Mouse (Mus musculus): ENCODE data around the gene Napa. TPM values are rescaled to one million over a fixed set of nuclear protein-coding genes. Genes with fewer than 3 reads are reported as not detected.

The Napa gene
- polyA plus RNA-seq (2014; fragmentation: Nextera tagmentation; extraction: Ambion mirVana): 179 and 188 TPM in 2 replicates

DNA sequence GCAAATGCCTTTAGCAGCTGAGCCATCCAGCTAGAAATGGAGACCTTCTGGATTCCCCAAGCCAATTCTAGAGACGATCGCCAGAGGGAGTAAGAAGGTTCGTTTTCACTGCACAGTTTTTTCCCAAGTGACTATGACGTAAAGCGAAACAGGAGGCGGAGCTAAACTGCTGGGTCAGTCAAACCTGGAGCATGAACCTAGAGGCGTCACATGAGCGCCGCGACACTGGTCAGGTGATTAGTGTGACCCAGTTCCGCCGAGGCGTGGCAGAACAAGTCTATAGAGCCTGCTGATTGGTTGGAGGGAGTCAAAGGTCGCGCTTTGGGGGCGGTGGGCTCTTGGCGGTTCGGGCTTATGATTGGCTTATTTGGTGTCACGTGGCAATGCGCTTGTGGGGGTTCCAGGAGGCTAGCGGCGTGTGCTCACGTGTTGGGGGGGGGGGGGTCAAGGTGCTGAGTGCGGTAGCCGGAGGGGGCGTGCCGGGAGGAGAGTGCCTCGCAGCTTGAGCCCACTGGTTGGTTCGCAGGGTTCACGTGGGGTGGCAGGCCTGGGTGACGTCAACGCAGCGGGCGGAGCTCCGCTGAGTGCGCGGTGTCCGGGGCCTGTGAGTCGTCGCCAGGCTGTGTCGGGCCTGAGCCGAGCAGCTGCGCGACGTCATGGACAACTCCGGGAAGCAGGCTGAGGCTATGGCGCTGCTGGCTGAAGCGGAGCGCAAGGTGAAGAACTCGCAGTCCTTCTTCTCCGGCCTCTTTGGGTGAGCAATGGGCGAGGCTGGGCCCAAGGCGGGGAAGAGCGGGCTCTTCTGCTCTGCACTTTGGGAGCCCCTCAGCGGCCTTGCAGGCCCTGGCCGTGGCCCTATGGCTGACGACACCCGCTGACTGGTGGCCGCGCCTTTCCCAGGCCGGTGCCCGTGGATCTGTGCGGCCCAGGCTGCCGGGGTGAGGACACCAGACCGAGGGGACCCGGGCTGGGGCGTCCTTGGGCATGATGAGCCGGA, at the start of gene Napa:
Napa (plus strand) TSS at position 438 of the 997 bp plus-strand sequence.
- Histone ChIP-seq H3K4me1 (ENCODE audit: control insufficient read depth, insufficient read depth, low read length) (peaks cover 11% of the 10 kb centered on the region), H3K27me3 (ENCODE audit: control insufficient read depth, insufficient read depth, low read length) (no peaks in the 10 kb centered on the region), H3K4me3 (ENCODE audit: low read length) (peak within 1 kb of the TSS; percentile 92), H3K4me2 (replicated peaks; ENCODE audit: low read depth, low read length) (peak within 1 kb of the TSS; percentile 64), H3K9me3 (ENCODE audit: control insufficient read depth, low read length) (no peaks in the 10 kb centered on the region), H3K36me3 (ENCODE audit: control insufficient read depth, insufficient read depth, low read length) (peaks cover 7% of the 10 kb centered on the region; the same call in 1 of the 2 replicates), H3K27ac (ENCODE audit: low read depth, low read length) (peak within 1 kb of the TSS; percentile 84), H3K9ac (ENCODE audit: low read depth, low read length) (peak within 1 kb of the TSS; percentile 98)
- WGBS: 0% methylated on average over 62 of the region's 68 CpGs
- peak; percentile 99 for ATAC-seq (ENCODE audit: low FRiP score, low TSS enrichment)

DNA sequence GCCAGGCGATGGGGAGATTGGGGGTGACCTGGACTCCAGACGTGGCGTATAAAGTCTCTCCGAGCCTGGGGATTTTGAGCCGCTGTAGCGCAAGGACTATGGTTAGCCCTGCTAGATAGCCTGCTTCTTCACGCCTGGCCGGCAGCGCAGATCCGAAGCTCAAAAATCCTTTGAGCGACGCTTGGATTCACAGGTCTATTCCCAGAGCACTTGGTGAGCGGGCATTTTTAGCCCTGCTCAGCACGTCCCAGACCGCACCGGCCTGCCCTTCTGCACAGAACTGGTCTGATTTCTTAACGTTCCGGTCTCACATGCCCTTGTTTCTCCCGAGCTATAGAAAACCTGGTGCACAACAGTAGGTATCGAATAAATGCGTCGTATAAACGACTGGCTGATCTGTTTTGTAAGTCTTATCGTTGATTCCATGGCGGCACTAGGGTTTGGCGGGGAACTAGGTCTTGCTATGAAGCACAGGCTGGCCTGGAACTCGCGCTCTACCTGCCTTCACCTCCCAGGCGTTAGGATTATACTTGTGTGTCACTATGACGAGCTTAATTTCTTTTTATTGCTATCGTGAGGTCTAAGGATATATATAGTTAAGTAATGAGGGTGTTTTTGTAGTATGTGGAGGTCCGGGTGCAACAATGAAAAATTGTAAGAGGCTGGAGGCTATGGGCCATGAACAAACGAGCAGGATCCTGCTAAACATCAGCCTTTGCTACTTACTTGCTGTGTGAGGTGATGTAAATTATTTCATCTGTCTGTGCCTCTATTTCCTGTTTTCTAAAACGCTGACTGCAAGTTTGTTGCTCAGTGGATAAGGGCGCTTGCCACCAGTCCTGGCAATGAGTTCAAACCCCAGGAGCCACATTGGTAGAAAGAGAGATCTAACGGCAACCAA, 49.3 kb upstream of the Napa start:
- Histone ChIP-seq H3K27me3 (ENCODE audit: control insufficient read depth, insufficient read depth, low read length) (no peaks in the 10 kb centered on the region), H3K9me3 (ENCODE audit: control insufficient read depth, low read length) (no peaks in the 10 kb centered on the region), H3K4me3 (ENCODE audit: low read length) (peak overlapping the region; percentile 87), H3K4me2 (replicated peaks; ENCODE audit: low read depth, low read length) (peak overlapping the region; percentile 81), H3K4me1 (ENCODE audit: control insufficient read depth, insufficient read depth, low read length) (peaks cover 38% of the 10 kb centered on the region), H3K27ac (ENCODE audit: low read depth, low read length) (peak overlapping the region; percentile 82), H3K9ac (ENCODE audit: low read depth, low read length) (peak overlapping the region; percentile 96), H3K36me3 (ENCODE audit: control insufficient read depth, insufficient read depth, low read length) (no peaks in the 10 kb centered on the region)
- ATAC-seq (ENCODE audit: low FRiP score, low TSS enrichment): no peak
- 5% methylated on average over 36 of the region's 36 CpGs for WGBS

DNA sequence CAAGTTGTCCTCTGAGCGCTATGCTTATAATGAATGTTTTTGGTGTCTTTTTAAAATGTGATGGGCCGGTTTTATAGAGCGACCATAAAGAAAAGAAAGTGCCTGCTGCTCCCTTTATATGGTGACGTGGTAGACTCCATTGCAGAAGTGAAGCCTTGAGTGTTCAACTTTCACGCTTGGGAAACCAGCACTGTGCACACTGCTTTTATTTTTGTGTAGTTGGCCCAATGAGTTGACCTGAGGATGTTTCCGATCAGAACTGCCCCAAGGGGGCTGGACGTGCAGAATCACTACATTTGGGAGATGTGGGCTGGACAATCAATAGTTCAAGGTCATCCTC, 48.7 kb upstream of the Napa start:
- Histone ChIP-seq H3K4me3 (ENCODE audit: low read length) (peak overlapping the region; percentile 87), H3K4me1 (ENCODE audit: control insufficient read depth, insufficient read depth, low read length) (peaks cover 31% of the 10 kb centered on the region), H3K4me2 (replicated peaks; ENCODE audit: low read depth, low read length) (peak overlapping the region; percentile 81), H3K9me3 (ENCODE audit: control insufficient read depth, low read length) (no peaks in the 10 kb centered on the region), H3K36me3 (ENCODE audit: control insufficient read depth, insufficient read depth, low read length) (no peaks in the 10 kb centered on the region), H3K27me3 (ENCODE audit: control insufficient read depth, insufficient read depth, low read length) (no peaks in the 10 kb centered on the region), H3K9ac (ENCODE audit: low read depth, low read length) (peak overlapping the region; percentile 96; the same call in 1 of the 2 replicates), H3K27ac (ENCODE audit: low read depth, low read length) (no peak overlapping the region)
- WGBS: 76% methylated on average over 7 of the region's 7 CpGs
- ATAC-seq (ENCODE audit: low FRiP score, low TSS enrichment): no peak

DNA sequence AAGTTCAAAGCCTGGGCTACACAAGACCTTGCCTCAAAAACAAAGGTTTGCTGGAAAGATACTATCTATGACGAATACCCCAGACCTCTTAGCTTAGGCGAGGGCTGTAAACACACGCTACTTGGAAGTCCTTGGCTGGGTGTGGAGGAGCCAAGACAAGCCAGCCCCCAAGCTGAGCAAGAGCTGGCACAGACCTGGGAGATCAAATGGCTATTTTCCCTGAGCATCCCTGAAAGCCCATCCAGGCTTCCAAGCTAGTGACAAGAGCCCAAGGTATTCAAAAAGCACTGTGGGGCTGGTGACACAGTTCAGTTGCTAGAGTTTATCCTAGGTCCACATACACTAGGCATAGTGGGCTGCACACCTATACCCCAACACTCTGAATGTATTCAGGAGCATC, 47.7 kb upstream of the Napa start:
- H3K9me3 ChIP-seq (ENCODE audit: control insufficient read depth, low read length): no peaks in the 10 kb centered on the region
- H3K4me1 ChIP-seq (ENCODE audit: control insufficient read depth, insufficient read depth, low read length): peaks cover 21% of the 10 kb centered on the region
- no peak overlapping the region for H3K4me3 ChIP-seq (ENCODE audit: low read length)
- H3K4me2 ChIP-seq (replicated peaks; ENCODE audit: low read depth, low read length): no peak overlapping the region
- H3K27me3 ChIP-seq (ENCODE audit: control insufficient read depth, insufficient read depth, low read length): no peaks in the 10 kb centered on the region
- H3K9ac ChIP-seq (ENCODE audit: low read depth, low read length): no peak overlapping the region
- WGBS: 92% methylated on average over 3 of the region's 3 CpGs
- H3K27ac ChIP-seq (ENCODE audit: low read depth, low read length): no peak overlapping the region
- ATAC-seq (ENCODE audit: low FRiP score, low TSS enrichment): no peak
- no peaks in the 10 kb centered on the region for H3K36me3 ChIP-seq (ENCODE audit: control insufficient read depth, insufficient read depth, low read length)

DNA sequence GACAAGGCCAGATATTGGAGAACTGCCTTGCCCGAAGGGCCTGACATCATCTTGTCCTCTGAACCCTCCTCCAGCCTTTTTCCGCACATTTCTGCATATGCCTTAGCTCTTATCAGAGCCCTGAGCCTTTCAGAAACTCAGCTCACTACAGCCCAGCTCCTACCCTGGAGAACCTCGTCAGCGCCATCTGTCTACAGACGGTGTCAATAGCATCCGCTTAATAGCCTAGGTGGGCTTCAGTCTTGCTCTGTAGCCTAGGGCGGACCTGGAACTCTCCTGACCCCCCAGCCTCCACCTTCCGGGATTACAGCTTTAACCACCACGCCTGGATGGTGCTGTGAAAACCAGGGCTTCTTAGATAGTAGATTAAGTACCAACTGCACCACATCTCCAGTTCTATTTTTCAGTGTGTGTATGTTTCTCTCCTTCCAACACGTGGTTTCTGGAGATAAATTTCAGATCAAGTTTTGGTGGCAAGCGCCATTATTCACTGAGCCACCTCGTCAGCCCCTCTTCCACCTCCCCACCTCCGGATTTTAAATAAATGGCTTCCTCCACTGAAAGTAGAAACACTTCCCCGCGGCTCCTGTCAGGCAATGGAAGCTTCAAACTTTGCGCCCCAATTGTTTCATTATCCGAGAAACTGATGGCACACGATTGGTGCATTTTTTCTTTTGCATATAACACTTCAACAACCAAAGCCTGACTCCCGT, 46.2 kb upstream of the Napa start:
- H3K27me3 ChIP-seq (ENCODE audit: control insufficient read depth, insufficient read depth, low read length): no peaks in the 10 kb centered on the region
- H3K9me3 ChIP-seq (ENCODE audit: control insufficient read depth, low read length): no peaks in the 10 kb centered on the region
- H3K4me1 ChIP-seq (ENCODE audit: control insufficient read depth, insufficient read depth, low read length): peaks cover 14% of the 10 kb centered on the region; the same call in 1 of the 2 replicates
- no peaks in the 10 kb centered on the region for H3K36me3 ChIP-seq (ENCODE audit: control insufficient read depth, insufficient read depth, low read length)
- H3K9ac ChIP-seq (ENCODE audit: low read depth, low read length): peak overlapping the region; percentile 63
- peak overlapping the region; percentile 88 for H3K4me2 ChIP-seq (replicated peaks; ENCODE audit: low read depth, low read length)
- peak; percentile 20; the same call in 1 of the 2 replicates for ATAC-seq (ENCODE audit: low FRiP score, low TSS enrichment)
- WGBS: 6% methylated on average over 19 of the region's 19 CpGs
- peak overlapping the region; percentile 55 for H3K4me3 ChIP-seq (ENCODE audit: low read length)
- peak overlapping the region; percentile 79 for H3K27ac ChIP-seq (ENCODE audit: low read depth, low read length)

DNA sequence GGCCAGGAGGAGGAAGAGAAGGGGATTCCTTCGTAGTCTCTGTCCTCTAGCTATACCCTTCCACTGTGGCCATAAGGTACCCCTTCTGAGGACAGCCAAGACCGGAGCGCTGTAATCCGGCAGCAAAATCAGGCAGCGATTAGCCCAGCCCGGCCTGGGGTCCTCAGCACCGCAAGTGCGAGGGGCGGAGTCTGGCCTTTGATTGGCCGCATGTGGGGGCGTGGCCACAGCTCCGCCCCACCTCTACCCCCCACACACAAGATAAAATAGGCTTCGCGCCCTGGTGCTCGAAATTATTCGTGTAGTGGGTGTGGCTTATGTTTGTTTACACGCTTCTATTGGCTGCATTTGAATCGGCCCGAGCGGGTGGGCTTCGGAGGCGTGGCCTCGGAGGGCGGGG, 45.6 kb upstream of the Napa start:
- Histone ChIP-seq H3K27ac (ENCODE audit: low read depth, low read length) (peak overlapping the region; percentile 79), H3K4me1 (ENCODE audit: control insufficient read depth, insufficient read depth, low read length) (peaks cover 14% of the 10 kb centered on the region; the same call in 1 of the 2 replicates), H3K9ac (ENCODE audit: low read depth, low read length) (peak overlapping the region; percentile 63), H3K9me3 (ENCODE audit: control insufficient read depth, low read length) (no peaks in the 10 kb centered on the region), H3K27me3 (ENCODE audit: control insufficient read depth, insufficient read depth, low read length) (no peaks in the 10 kb centered on the region), H3K4me2 (replicated peaks; ENCODE audit: low read depth, low read length) (peak overlapping the region; percentile 88), H3K36me3 (ENCODE audit: control insufficient read depth, insufficient read depth, low read length) (no peaks in the 10 kb centered on the region), H3K4me3 (ENCODE audit: low read length) (peak overlapping the region; percentile 55)
- peak; percentile 92 for ATAC-seq (ENCODE audit: low FRiP score, low TSS enrichment)
- WGBS: 0% methylated on average over 24 of the region's 24 CpGs

DNA sequence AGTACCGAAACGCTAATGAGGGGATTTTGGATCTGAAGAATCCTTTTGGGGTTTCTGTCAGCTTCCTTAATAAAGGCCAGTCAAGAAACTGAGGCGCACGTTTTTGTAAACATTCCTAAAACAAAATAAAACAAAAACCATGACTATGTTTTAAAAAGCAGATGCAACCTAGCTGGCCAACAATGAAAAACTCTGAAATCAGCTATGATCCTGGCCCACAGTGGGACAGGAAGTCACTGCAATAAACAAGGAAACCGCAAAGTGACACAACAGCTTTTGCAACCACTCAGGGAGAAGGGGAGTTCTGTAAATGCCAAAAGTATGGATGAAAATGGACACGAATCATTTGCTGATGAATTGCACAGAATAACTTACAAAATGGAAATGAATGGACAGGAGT, 45.2 kb upstream of the Napa start:
- Histone ChIP-seq H3K4me2 (replicated peaks; ENCODE audit: low read depth, low read length) (peak overlapping the region; percentile 88), H3K27ac (ENCODE audit: low read depth, low read length) (no peak overlapping the region), H3K4me3 (ENCODE audit: low read length) (peak overlapping the region; percentile 55), H3K27me3 (ENCODE audit: control insufficient read depth, insufficient read depth, low read length) (no peaks in the 10 kb centered on the region), H3K9ac (ENCODE audit: low read depth, low read length) (no peak overlapping the region), H3K4me1 (ENCODE audit: control insufficient read depth, insufficient read depth, low read length) (peaks cover 14% of the 10 kb centered on the region; the same call in 1 of the 2 replicates), H3K36me3 (ENCODE audit: control insufficient read depth, insufficient read depth, low read length) (no peaks in the 10 kb centered on the region), H3K9me3 (ENCODE audit: control insufficient read depth, low read length) (no peaks in the 10 kb centered on the region)
- WGBS: 11% methylated on average over 6 of the region's 6 CpGs
- no peak for ATAC-seq (ENCODE audit: low FRiP score, low TSS enrichment)

DNA sequence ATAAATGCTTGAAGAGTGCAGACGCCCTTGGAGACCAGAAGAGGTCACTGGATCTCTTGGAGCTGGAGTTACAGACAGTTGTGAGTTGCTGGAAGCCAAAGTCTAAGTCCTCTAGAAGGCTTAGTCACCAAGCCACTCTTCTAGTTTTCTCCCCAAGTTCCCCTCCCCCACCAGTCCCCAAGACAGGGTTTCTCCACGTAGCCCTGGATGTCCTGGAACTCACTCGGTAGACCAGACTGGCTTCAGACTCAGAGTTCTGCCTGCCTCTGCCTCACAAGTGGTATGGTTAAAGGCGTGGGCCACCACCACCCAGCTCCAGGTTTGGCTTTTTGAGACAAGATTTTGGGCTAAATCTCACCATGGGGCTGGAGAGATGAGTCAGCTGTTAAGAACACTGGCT, 43.3 kb upstream of the Napa start:
- H3K4me1 ChIP-seq (ENCODE audit: control insufficient read depth, insufficient read depth, low read length): peaks cover 6% of the 10 kb centered on the region; the same call in 1 of the 2 replicates
- H3K36me3 ChIP-seq (ENCODE audit: control insufficient read depth, insufficient read depth, low read length): no peaks in the 10 kb centered on the region
- WGBS: 58% methylated on average over 4 of the region's 4 CpGs
- no peak overlapping the region for H3K9ac ChIP-seq (ENCODE audit: low read depth, low read length)
- H3K4me3 ChIP-seq (ENCODE audit: low read length): no peak overlapping the region
- no peak overlapping the region for H3K4me2 ChIP-seq (replicated peaks; ENCODE audit: low read depth, low read length)
- H3K9me3 ChIP-seq (ENCODE audit: control insufficient read depth, low read length): no peaks in the 10 kb centered on the region
- 0 out of 2 replicates have a peak, but pooled peaks cover 2% of the 10 kb centered on the region for H3K27me3 ChIP-seq (ENCODE audit: control insufficient read depth, insufficient read depth, low read length)
- no peak for ATAC-seq (ENCODE audit: low FRiP score, low TSS enrichment)
- no peak overlapping the region for H3K27ac ChIP-seq (ENCODE audit: low read depth, low read length)

Data from kidney, embryonic 14.5 days (tissue).